Mouse (Mus musculus): ENCODE measurements at regions not wholly inside any gene's neighbourhood (a gene's known extent, or its start where the extent isn't known, plus 50 kb on each side); places are given as distances from the start of the nearest gene placed in this dataset.

DNA sequence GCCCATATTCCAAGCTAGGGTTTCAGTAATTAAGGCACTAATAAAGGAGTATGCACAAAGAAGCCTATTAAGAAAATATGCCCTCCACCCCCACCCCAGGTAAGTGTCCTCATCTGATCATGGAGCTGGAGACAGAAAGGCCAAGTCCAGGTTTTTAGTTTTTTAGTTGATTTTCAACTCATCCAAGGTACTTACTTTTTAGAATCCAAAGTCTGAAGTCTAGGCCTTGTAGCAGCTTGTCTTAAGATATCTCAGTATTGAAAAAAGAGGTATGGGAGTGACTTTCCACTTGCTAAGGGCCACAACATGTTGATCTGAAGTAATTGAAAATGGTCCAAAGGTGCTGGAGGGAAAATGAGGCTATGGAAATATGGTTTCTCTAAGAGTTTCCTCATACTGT lies 340.9 kb downstream of the Kif20b start:
- no peak for DNase-seq (ENCODE audit: extremely low read depth, low read depth, low spot score)

DNA sequence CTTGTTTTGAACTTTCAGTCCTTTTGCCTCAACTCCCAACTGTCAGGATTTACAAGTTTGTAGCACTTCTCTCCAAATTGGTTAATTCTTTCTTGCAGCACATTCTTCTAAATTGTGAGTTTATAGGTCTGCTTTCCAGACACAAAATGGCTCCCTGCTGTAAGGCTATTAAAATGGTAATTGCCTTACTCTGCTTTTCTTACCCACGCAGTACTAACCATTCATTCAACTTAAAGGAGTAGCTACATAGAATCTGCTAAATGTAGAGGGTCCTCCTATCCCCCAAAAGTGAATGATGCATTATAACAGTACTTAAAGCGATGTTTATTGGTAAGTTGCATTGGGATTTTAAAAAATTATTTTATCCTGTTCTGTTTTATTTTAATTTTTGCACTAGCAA lies 356.2 kb downstream of the Kif20b start:
- DNase-seq (ENCODE audit: extremely low read depth, low read depth, low spot score), result no peak

DNA sequence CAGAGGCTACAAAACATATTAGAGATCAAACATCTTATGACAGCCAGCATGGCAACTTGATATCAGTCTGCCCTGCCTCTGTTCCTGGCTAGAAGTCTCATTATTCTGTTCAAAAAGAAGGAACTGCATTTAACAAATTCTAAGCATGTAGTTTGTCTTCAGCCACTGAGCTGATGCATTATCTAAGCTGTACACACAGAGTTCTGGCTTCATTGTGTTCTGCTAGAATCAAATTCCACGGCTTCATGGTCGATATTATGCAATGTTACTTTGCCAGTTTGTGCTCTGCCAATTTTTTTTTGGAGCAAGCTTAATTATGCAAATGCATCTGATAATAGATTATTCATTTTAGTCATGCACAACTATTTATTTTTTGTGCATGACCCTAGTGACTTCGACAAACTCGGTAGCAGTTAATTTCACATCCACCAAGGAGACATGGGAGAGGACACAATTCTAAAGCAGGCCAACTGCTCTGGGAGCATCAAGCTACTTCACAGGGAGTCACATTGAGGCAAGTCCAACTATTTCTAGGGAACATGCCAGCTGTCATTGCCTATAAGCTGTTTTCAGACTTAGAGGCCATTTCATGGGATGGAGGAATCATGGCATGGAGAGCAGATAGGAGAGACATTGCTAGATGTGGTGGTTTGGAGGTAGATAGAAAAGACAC lies 360.8 kb downstream of the Kif20b start:
- DNase-seq (ENCODE audit: extremely low read depth, low read depth, low spot score), result no peak

DNA sequence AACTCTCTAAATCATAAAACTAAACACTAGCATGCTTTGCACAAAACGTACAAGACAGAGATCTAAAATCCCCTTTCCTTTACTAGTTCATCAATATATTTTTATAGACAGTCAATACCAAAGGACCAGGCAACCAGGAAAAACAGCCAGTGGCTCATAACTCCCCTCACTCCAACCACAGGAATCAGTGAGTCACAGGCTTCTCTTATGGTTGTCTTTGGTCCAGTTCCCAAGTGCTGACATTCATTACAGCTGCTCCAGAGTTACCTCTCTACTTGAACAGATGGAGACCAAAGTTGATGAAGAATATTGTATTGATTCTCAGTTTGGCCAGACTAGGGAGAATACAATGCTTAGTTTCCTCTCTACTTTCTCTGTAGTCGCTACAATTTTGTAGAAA lies 376.7 kb downstream of the Kif20b start:
- DNase-seq (ENCODE audit: extremely low read depth, low read depth, low spot score), result no peak

DNA sequence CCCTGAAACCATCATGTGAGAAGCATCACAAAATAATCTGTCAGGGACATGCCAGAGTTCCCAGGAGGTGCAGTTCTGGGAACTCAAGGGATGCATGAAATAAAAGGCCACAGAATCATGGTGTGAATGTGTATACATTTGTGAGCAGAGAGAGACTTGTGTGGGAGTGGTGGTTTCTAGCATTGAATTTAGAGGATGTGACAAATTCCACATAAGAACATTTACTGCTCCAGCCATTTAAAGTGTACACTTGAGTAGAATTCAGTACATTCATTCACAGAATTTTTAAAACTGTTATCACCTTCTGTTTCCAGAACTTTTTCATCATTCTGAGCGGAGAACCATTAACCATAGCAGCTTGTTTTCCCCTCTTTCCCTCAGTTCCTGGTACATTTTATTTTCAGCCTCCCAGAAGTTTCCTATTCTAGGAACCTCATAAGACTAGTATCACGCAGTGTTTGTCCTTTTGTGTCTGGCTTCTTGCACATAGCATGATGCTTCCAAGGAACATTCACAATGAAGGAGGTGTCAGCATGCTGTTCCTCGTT lies 380.6 kb downstream of the Kif20b start:
- DNase-seq (ENCODE audit: extremely low read depth, low read depth, low spot score), result no peak
